Mouse (Mus musculus): ENCODE results near the gene Cdsn.

GRCm38 (mm10) chr17:35543412-35543861, 8.5 kb upstream of the Cdsn start:
- no peak for TF ChIP-seq CTCF (IDR thresholded peaks at IDR 0.05 in 2 of 3, conservative IDR thresholded peaks at IDR 0.05 in 1 of 3; ENCODE audit: control insufficient read depth in 1 of 3, insufficient read depth in 1 of 3, low read depth in 2 of 3, low read length in 3 of 3, poor library complexity in 1 of 3, severe bottlenecking in 1 of 3)
- no peak for TF ChIP-seq EP300 (IDR thresholded peaks at IDR 0.05; ENCODE audit: low read depth in 1 of 2, low read length in 2 of 2)
- no peak for TF ChIP-seq MAX (IDR thresholded peaks at IDR 0.05; ENCODE audit: low read length)
- TF ChIP-seq GATA1 (IDR thresholded peaks at IDR 0.05; ENCODE audit: low read depth, low read length) = no peak
- peak in 1 of 2 experiments; percentile 42; a peak in 2 of 4 replicates for TF ChIP-seq POLR2A (IDR thresholded peaks at IDR 0.05; ENCODE audit: control insufficient read depth in 1 of 2, insufficient read depth in 1 of 2, low read depth in 1 of 2, low read length in 2 of 2, poor library complexity in 1 of 2)
- TF ChIP-seq ZNF384 (IDR thresholded peaks at IDR 0.05; ENCODE audit: low read depth, low read length) = no peak; the same call in 1 of the 2 replicates
- TF ChIP-seq ELF1 (IDR thresholded peaks at IDR 0.05; ENCODE audit: low read depth, low read length) = peak; percentile 60; the same call in 1 of the 2 replicates
- no peak for TF ChIP-seq TAL1 (IDR thresholded peaks at IDR 0.05; ENCODE audit: low read length)

All from MEL (cell line).